Mouse (Mus musculus): ENCODE measurements around the gene Wnk1. TPM values are rescaled to one million over a fixed set of nuclear protein-coding genes. Genes with fewer than 3 reads are reported as not detected.

Wnk1 gene
- polyA plus RNA-seq, 1 experiment from 2014 or later: 68.9 TPM

DNA sequence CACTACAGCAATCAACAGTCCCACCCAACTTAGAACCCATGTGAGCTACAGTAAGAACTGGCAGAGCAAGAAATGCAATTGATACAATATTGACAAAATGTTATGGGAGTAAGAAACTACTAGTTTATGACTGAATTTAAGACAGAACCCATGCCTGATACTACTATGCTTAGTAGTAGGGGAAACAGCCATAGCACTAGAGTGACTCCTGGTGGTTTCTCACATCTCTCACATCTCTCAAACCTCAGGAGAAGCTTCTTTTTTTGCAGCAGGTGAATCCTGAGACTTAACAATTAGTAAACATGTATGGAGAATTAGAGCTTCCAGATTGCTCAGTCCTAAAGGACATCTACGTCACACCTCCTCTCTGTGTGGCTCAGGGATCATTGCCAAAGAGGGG lies 42.0 kb downstream of the Wnk1 start:
- Histone ChIP-seq H3K4me3 (no peak overlapping the region), H3K27me3 (no peaks in the 10 kb centered on the region), H3K4me2 (no peak overlapping the region), H3K9ac (no peak overlapping the region), H3K4me1 (no peaks in the 10 kb centered on the region), H3K27ac (no peak overlapping the region), H3K9me3 (no peaks in the 10 kb centered on the region), H3K36me3 (peaks cover 17% of the 10 kb centered on the region)
- 93% methylated on average over 1 of the region's 1 CpGs for WGBS
- no peak for ATAC-seq (ENCODE audit: insufficient number of reproducible peaks, insufficient read depth, low FRiP score, low TSS enrichment, low read depth)

DNA sequence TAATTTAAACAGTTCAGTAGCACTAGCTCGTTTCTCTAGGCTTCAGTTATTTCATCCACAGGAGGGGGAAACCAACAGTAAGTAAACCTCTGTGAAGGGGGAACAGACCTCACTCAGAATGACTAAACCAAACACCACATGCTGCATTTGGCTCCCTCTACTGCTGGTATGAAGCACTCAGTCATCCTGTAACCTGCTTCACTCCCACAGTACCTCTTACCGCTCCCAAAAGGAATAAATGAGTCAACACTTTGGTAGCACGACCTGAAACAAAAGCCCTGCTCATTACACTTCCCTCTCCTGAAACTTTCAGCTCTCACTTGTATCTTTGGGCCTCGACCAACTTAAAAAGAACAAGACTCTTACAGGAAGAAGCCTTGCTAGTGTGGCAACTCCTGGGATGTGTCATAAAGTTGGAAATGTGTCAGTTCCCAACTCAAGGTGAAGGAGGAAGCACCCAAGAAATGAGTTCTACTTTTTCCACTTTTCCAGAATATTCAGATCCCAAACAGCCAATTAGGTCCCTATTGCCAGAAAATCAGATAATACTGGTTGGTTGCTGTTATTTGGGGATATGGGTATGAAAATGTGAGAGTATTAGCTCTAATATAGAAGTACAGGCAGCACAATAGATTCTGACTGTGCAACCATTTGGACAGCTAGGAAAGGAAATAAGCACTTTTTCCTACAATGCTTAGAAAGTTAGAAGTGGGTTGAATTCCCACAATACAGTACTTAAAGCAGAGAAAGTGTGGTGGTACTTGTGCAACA lies 114.1 kb downstream of the Wnk1 start:
- Histone ChIP-seq H3K9ac (no peak overlapping the region), H3K9me3 (no peaks in the 10 kb centered on the region), H3K4me2 (no peak overlapping the region), H3K27me3 (no peaks in the 10 kb centered on the region), H3K36me3 (peaks cover 74% of the 10 kb centered on the region), H3K4me1 (no peaks in the 10 kb centered on the region), H3K27ac (no peak overlapping the region), H3K4me3 (no peak overlapping the region)
- no peak for ATAC-seq (ENCODE audit: insufficient number of reproducible peaks, insufficient read depth, low FRiP score, low TSS enrichment, low read depth)
- 51% methylated on average over 4 of the region's 4 CpGs for WGBS

DNA sequence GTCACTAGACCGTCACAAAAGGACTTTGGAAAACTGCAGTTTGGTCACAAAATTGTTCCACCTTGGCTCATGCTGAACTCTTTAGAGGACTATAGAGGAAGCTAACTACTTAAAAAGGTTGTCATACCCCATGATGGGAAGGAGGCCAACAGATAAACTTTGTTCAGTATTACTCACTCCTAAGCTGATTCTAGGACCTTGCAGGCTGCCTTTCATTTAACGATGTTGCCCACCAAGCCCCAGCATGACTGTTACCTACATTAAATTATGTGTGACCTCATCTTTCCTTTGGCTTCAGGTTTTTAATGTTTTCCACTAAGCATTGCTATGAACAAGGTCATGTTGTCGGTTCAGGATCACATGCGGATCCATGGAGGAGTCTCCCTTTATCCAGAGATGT lies 115.9 kb downstream of the Wnk1 start:
- no peak overlapping the region for H3K27ac ChIP-seq
- no peaks in the 10 kb centered on the region for H3K9me3 ChIP-seq
- H3K4me3 ChIP-seq: no peak overlapping the region
- H3K36me3 ChIP-seq: peaks cover 74% of the 10 kb centered on the region
- no peak overlapping the region for H3K9ac ChIP-seq
- no peaks in the 10 kb centered on the region for H3K4me1 ChIP-seq
- WGBS: 89% methylated on average over 4 of the region's 4 CpGs
- no peak overlapping the region for H3K4me2 ChIP-seq
- no peaks in the 10 kb centered on the region for H3K27me3 ChIP-seq
- no peak for ATAC-seq (ENCODE audit: insufficient number of reproducible peaks, insufficient read depth, low FRiP score, low TSS enrichment, low read depth)

DNA sequence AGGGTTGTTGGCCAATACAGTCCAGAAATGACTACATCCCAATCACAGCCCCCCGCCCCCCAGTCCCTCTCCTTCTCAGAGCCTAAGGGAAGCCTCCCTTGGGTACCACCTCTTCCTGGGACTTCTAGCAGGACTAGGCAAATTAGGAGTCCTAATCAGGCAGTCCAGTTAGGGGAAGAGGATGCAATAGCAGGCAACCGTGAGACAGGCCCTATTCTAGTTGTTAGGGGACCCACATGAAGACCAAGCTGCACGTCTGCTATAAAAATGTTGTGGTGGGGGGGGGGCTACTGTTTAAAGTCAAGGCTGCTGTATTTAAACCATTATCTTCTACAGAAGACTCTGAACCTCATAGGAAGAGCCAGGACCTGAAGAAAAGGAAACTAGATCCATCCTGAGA lies 116.3 kb downstream of the Wnk1 start:
- Histone ChIP-seq H3K9me3 (no peaks in the 10 kb centered on the region), H3K4me2 (no peak overlapping the region), H3K4me1 (no peaks in the 10 kb centered on the region), H3K27ac (no peak overlapping the region), H3K9ac (no peak overlapping the region), H3K4me3 (no peak overlapping the region), H3K36me3 (peaks cover 69% of the 10 kb centered on the region), H3K27me3 (no peaks in the 10 kb centered on the region)
- WGBS: 92% methylated on average over 3 of the region's 3 CpGs
- no peak for ATAC-seq (ENCODE audit: insufficient number of reproducible peaks, insufficient read depth, low FRiP score, low TSS enrichment, low read depth)

DNA sequence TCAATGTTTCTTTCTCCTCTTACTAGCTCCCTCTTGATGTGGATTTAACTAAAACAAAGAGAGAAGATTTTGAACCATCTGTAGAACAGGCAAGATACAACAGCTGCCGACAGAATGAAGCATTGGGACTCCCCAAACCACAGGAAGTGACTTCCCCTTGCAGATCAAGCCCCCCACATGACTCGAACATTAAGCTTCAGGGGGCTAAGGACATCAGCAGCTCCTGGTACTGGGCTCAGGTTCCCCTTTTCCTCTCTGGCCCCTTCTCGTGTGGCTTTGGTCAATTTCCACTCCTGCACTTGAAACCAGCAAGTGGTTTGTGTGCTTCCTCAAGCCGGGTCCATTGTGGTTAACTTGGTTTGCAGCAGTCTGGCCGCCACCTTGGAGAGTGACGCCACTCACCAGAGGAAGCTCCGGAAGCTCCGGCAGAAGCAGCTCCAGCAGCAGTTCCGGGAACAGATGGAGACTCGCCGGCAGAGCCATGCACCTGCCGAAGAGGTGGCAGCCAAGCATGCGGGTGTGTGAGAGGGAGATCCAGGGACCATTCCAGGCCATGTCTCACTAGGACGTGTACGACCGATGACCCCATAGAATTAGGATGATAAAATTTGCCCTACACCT lies 119.8 kb downstream of the Wnk1 start:
- no peak overlapping the region for H3K4me3 ChIP-seq
- H3K9me3 ChIP-seq: no peaks in the 10 kb centered on the region
- no peak overlapping the region for H3K4me2 ChIP-seq
- H3K9ac ChIP-seq: no peak overlapping the region
- H3K27ac ChIP-seq: no peak overlapping the region
- ATAC-seq (ENCODE audit: insufficient number of reproducible peaks, insufficient read depth, low FRiP score, low TSS enrichment, low read depth): no peak
- WGBS: 84% methylated on average over 16 of the region's 16 CpGs
- H3K4me1 ChIP-seq: no peaks in the 10 kb centered on the region
- H3K27me3 ChIP-seq: no peaks in the 10 kb centered on the region
- peaks cover 77% of the 10 kb centered on the region for H3K36me3 ChIP-seq

DNA sequence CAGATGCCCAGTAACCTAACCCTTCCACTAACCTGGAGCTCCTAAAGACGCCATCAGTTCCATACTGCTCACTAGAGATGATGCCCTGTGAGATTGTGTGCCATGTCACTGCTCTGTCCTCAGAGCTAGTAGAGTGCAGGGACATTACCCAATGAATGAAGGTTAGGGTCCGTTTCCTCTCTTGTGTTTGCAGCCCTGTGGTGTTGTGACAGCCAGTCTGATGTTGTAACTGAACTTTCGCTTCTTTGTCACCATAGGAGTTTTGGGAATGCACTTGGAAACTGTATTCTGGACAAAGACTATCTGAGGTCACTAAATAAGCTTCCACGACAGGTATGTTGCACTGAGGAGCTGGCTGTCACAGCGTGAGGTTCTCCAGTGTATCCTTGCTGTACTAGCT lies 122.8 kb downstream of the Wnk1 start:
- H3K27ac ChIP-seq: no peak overlapping the region
- no peaks in the 10 kb centered on the region for H3K27me3 ChIP-seq
- peaks cover 80% of the 10 kb centered on the region for H3K36me3 ChIP-seq
- no peak overlapping the region for H3K4me3 ChIP-seq
- H3K9me3 ChIP-seq: no peaks in the 10 kb centered on the region
- no peak overlapping the region for H3K4me2 ChIP-seq
- H3K4me1 ChIP-seq: no peaks in the 10 kb centered on the region
- no peak for ATAC-seq (ENCODE audit: insufficient number of reproducible peaks, insufficient read depth, low FRiP score, low TSS enrichment, low read depth)
- 84% methylated on average over 5 of the region's 5 CpGs for WGBS
- H3K9ac ChIP-seq: no peak overlapping the region

DNA sequence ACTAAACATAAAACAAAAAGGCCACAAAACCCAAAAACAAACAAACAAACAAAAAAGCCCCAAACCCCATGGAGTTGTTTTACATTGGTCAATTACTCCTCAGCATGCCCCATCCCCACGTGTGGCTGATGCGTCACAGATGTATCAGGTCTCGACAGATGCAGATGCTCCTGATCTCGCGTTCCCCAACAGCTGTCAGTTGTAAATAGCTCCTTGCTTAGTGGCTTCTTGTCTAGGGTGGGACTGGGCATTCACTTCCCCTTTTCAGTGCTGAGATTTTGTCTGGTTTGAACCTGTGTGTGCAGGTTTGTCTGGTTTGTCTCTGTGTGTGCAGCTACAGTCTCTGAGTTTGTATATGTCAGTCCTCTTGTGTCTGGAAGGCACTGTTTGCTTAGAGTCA lies 126.4 kb downstream of the Wnk1 start:
- no peak for ATAC-seq (ENCODE audit: insufficient number of reproducible peaks, insufficient read depth, low FRiP score, low TSS enrichment, low read depth)
- Histone ChIP-seq H3K9ac (no peak overlapping the region), H3K9me3 (no peaks in the 10 kb centered on the region), H3K4me3 (no peak overlapping the region), H3K4me1 (no peaks in the 10 kb centered on the region), H3K27me3 (no peaks in the 10 kb centered on the region), H3K36me3 (peaks cover 55% of the 10 kb centered on the region), H3K27ac (no peak overlapping the region), H3K4me2 (no peak overlapping the region)
- WGBS: 53% methylated on average over 5 of the region's 5 CpGs

DNA sequence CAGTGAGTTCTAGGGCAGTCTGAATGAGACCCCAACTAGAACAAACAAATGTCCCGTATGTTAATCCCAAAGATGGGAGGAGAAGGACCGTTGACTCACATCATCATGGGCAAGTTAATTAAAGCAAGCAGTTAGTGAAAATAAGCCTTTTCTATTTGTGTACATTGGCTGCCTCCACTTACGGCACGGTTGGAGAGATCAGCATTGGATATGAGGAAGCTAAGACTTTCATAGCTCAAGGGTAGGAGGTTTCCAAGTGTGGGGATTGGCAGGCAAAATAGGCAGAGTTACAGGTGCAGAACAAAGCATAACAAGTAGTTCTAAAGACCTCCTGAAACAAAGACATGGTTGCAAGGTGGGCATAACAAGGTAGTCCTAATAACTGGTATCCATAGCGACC lies 133.0 kb downstream of the Wnk1 start:
- no peak overlapping the region for H3K4me3 ChIP-seq
- no peaks in the 10 kb centered on the region for H3K27me3 ChIP-seq
- no peak overlapping the region for H3K4me2 ChIP-seq
- H3K4me1 ChIP-seq: peaks cover 11% of the 10 kb centered on the region
- H3K27ac ChIP-seq: no peak overlapping the region
- peaks cover 7% of the 10 kb centered on the region; the same call in 1 of the 2 replicates for H3K36me3 ChIP-seq
- no peak overlapping the region for H3K9ac ChIP-seq
- no peaks in the 10 kb centered on the region for H3K9me3 ChIP-seq
- WGBS: 86% methylated on average over 5 of the region's 5 CpGs
- no peak for ATAC-seq (ENCODE audit: insufficient number of reproducible peaks, insufficient read depth, low FRiP score, low TSS enrichment, low read depth)

DNA sequence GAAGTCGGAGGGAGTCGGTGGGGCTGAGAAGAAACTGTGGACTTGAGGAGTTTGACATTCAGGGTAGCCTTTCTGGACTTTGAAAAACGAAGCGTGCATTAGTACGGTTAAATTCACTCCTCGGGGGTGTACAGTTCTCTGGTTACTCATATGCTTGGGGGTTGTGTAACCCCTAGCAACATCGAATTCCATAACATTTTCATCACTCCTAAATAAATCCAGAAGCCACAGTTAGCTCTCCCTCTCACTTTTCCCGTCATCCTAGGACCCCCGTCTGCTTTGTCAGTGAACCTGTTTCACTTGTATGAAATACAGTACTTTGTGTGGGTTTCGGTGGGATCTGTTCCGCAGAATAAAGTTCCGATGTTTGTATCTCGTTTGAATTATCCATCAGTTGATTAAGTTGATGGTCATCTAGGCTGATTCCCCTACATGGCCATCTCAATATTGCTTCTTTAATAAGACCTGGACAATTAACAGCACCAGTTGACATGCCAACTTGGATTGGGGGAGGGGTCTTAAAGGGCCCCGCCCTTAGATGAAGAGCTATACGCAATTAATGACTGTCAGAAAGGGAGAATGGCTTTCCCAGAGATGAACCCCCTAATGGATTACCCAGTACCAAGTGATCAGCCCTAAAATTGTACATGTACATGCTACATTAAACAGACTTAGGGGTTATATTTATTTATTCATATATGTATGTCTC lies 135.2 kb downstream of the Wnk1 start:
- H3K27ac ChIP-seq: peak overlapping the region; percentile 96
- H3K4me1 ChIP-seq: peaks cover 11% of the 10 kb centered on the region
- H3K4me2 ChIP-seq: peak overlapping the region; percentile 67
- H3K9me3 ChIP-seq: no peaks in the 10 kb centered on the region
- 18% methylated on average over 15 of the region's 15 CpGs for WGBS
- ATAC-seq (ENCODE audit: insufficient number of reproducible peaks, insufficient read depth, low FRiP score, low TSS enrichment, low read depth): 0 out of 2 replicates have a peak, but pooled peaks have one; percentile 26
- peak overlapping the region; percentile 98 for H3K9ac ChIP-seq
- H3K4me3 ChIP-seq: peak overlapping the region; percentile 97
- no peaks in the 10 kb centered on the region for H3K27me3 ChIP-seq
- H3K36me3 ChIP-seq: peaks cover 7% of the 10 kb centered on the region; the same call in 1 of the 2 replicates

DNA sequence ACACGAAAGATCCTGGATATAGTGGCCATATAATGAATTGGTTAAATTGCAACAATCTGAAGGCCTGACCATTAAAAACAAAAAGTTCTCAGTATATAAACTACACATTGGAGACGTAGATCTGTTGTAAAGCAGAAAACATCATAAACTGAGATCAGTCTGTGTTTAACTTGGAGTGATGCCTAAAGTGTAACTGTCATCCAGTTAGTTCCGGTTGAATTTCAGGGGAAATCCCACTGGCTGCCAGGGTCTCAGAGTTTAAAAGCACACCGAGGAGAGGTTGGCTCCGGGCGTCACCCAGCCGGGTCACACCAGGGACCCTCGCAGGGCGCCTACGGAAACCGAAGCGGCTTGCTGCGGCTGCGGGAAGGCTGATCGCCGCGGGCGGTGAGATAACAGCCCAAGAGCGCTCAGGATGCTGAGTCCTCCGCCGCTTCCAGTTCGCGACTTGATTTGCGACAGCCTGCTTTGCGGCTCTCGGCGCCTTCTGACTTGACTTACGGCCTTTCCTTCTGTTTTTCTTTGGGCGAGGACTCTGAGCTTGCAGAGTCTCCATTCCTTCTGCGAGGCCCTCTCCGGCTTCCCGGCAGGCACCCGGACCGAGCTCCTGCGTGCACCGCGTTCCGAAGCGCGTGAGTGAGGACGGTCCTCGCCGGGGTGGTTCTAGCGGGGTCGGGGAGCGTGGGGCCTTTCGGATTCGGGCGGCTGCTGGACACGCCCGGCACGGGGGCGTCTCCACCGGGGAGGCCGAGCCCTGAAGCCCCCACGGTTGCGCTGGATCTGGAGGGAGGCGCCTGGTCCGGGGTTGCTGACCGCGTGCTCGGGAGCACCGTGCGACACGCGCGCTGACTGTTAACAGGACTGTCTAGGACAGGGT lies 136.0 kb downstream of the Wnk1 start, which contains the start of gene Rad52:
Gene Rad52, plus strand, starts transcription at position 495 of the 877 bp plus-strand sequence.
- H3K9ac ChIP-seq: peak within 1 kb of the TSS; percentile 98
- WGBS: under 1% methylated on average over 67 of the region's 67 CpGs
- ATAC-seq (ENCODE audit: insufficient number of reproducible peaks, insufficient read depth, low FRiP score, low TSS enrichment, low read depth): peak; percentile 69

DNA sequence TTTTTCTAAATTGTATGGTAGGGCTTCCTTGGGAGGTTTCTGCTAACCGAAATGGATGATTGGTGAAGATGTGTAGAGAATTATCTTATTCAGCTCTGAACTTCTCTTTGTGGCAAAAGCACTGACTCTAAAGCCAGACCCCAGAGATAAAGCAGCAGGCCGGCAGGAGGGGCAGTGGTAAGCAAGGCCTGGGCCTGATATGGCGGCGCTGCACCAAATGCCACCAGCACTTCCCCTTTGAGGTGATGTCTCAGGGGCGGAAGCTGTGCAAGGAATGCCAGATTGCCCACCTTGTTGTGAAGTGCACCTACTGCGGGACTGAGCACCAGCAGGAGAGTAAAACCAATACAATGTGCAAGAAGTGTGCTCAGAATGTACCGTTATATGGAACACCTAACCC lies 145.8 kb downstream of the Wnk1 start:
- H3K36me3 ChIP-seq: no peaks in the 10 kb centered on the region
- H3K9ac ChIP-seq: no peak overlapping the region
- no peaks in the 10 kb centered on the region; the same call in 1 of the 2 replicates for H3K27me3 ChIP-seq
- no peak overlapping the region for H3K27ac ChIP-seq
- no peaks in the 10 kb centered on the region for H3K9me3 ChIP-seq
- no peak overlapping the region for H3K4me2 ChIP-seq
- H3K4me1 ChIP-seq: no peaks in the 10 kb centered on the region
- ATAC-seq (ENCODE audit: insufficient number of reproducible peaks, insufficient read depth, low FRiP score, low TSS enrichment, low read depth): no peak
- WGBS: 85% methylated on average over 7 of the region's 7 CpGs
- no peak overlapping the region for H3K4me3 ChIP-seq

More for the DNA sequence above, 136.0 kb downstream of the Wnk1 start, which contains the start of gene Rad52:
- Histone ChIP-seq H3K36me3 (peaks cover 7% of the 10 kb centered on the region; the same call in 1 of the 2 replicates), H3K4me1 (peaks cover 11% of the 10 kb centered on the region), H3K27ac (peak within 1 kb of the TSS; percentile 96), H3K4me2 (peak within 1 kb of the TSS; percentile 67), H3K4me3 (peak within 1 kb of the TSS; percentile 97), H3K9me3 (no peaks in the 10 kb centered on the region), H3K27me3 (no peaks in the 10 kb centered on the region)
